ENCODE assay signal across 26 mouse cellular contexts in genomic region chr13:46763210-46763609, GRCm38 (mm10).
"Had no signal": no experiment of that assay in that cellular context is flagged by ENCODE, and none has a peak within 500 bp of the region (broad histone marks: within the 10 kb centered on the region; RNA-seq: fewer than 3 reads in every experiment).

No protein-coding gene starts in this region.

- H3K4me1 ChIP-seq: heart, embryonic 10.5 days; heart, embryonic 12.5 days; intestine, embryonic 15.5 days; limb, embryonic 15.5 days had no signal

- ATAC-seq: hindbrain, embryonic 16.5 days; inflammation-experienced regulatory T-cells, adult 6 months; intestine, embryonic 15.5 days; intestine, postnatal 0 days had no signal

- H3K9me3 ChIP-seq: heart, embryonic 10.5 days; heart, embryonic 12.5 days; hindbrain, embryonic 10.5 days; hindbrain, embryonic 12.5 days; intestine, embryonic 15.5 days; kidney, embryonic 15.5 days; limb, embryonic 13.5 days; limb, embryonic 15.5 days had no signal

- H3K27me3 ChIP-seq: heart, embryonic 12.5 days; hindbrain, embryonic 12.5 days; intestine, embryonic 15.5 days; kidney, embryonic 15.5 days; limb, embryonic 13.5 days; limb, embryonic 15.5 days had no signal

- H3K4me3 ChIP-seq: gastrocnemius, adult 2 months; heart, embryonic 10.5 days; heart, embryonic 12.5 days; hindbrain, embryonic 10.5 days; hindbrain, embryonic 12.5 days; intestine, embryonic 15.5 days; kidney, embryonic 15.5 days; limb, embryonic 13.5 days; limb, embryonic 15.5 days had no signal

- H3K9ac ChIP-seq: heart, embryonic 12.5 days; hindbrain, embryonic 12.5 days; hindbrain, embryonic 14.5 days; intestine, embryonic 15.5 days; kidney, embryonic 15.5 days; limb, embryonic 13.5 days; limb, embryonic 15.5 days had no signal

- H3K27ac ChIP-seq: gastrocnemius, adult 2 months; heart, embryonic 10.5 days; hindbrain, embryonic 10.5 days; hindbrain, embryonic 12.5 days; hindbrain, embryonic 14.5 days; intestine, embryonic 15.5 days; kidney, embryonic 15.5 days; kidney, postnatal 0 days; limb, embryonic 13.5 days; limb, embryonic 15.5 days had no signal

- H3K4me2 ChIP-seq: heart, embryonic 12.5 days; hindbrain, embryonic 12.5 days; hindbrain, embryonic 14.5 days; intestine, embryonic 15.5 days; kidney, embryonic 15.5 days; limb, embryonic 13.5 days; limb, embryonic 15.5 days had no signal

- DNase-seq: gastrocnemius, adult 2 months; gastrocnemius, postnatal 10 days; gastrocnemius, postnatal 25 days; heart, adult 18-20 months; heart, postnatal 10 days; heart, postnatal 4 days; kidney, adult 18-20 months; kidney, adult 9 months; kidney, postnatal 14 days; kidney, postnatal 36 days; layer of hippocampus, adult 9-11 months; layer of hippocampus, postnatal 36 days; left cerebral cortex, postnatal 4 days had no signal
